Mouse (Mus musculus): Measurements from ENCODE around the gene Ripk4. TPM values are rescaled to one million over a fixed set of nuclear protein-coding genes. Genes with fewer than 3 reads are reported as not detected.

The Ripk4 gene
- total RNA-seq, 2 experiments from 2014 or later, result not detected

DNA sequence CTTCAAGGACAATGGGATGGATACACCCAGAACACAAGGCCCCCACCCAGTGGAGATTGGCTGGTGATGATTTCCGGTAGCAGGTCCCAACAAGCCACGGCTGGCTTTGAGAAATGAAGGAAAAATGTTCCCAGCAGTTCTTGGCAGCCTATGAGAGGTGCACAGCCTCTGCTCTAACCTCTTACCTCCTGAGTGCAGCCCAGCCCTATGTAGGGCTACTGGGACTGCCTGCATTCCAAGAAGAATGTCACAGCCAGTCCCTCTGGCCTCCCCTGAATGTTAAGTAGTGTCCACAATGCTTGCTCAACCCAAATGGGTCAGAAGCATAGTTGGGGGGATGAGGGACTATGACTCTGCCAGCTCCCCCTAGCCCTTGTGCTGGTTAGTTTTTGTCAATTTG is 27.0 kb downstream of the Ripk4 start:
- no peak for DNase-seq (ENCODE audit: low spot score)

- DNase-seq (ENCODE audit: low spot score), result no peak
These were observed 28.7 kb downstream of the Ripk4 start for GRCm38 (mm10) chr16:97734760-97735322.

GRCm38 (mm10) chr16:97733599-97733998 is 30.0 kb downstream of the Ripk4 start:
- no peak for DNase-seq (ENCODE audit: low spot score)

DNA sequence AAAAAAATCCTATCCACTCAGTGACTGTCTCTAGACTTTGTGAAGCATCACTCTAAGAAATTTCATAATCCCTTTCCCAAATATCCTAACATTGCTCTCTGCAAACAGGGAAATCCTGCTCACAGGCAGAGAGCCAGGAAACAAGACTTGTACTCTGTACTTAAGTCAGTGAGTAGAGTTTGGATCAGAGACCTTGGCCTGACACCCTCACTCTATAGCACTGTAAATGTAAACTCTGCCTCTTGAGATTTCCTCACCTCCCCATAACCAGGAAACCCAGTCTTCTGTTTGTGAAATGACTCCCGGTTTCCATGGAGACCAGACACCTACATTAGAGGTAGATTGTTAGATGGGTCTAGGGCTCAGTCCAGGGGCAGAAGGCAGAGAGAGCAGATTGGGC is 33.3 kb downstream of the Ripk4 start:
- no peak for DNase-seq (ENCODE audit: low spot score)

DNA sequence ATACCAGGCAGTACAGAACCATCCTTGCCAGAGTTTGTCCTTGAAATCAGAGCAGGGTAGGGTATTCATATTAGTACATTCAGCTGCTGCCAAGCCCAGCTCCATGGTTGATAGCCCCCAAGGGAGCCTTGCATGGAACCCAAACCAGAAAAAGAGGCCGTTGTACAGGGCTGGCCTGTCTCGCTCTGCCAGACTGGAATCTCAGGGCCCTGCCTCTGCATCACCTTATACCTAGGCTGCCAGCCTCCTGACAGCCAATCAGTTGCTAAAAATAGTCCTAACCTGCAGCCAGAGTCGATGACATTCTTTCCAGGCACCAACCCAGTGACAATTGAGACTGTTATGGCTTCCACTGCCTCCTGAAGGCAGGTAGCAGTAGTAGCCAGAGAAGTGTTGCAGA is 37.2 kb downstream of the Ripk4 start:
- no peak for DNase-seq (ENCODE audit: low spot score)

- DNase-seq (ENCODE audit: low spot score), result no peak
These were observed 43.5 kb downstream of the Ripk4 start for GRCm38 (mm10) chr16:97720093-97720492.

DNA sequence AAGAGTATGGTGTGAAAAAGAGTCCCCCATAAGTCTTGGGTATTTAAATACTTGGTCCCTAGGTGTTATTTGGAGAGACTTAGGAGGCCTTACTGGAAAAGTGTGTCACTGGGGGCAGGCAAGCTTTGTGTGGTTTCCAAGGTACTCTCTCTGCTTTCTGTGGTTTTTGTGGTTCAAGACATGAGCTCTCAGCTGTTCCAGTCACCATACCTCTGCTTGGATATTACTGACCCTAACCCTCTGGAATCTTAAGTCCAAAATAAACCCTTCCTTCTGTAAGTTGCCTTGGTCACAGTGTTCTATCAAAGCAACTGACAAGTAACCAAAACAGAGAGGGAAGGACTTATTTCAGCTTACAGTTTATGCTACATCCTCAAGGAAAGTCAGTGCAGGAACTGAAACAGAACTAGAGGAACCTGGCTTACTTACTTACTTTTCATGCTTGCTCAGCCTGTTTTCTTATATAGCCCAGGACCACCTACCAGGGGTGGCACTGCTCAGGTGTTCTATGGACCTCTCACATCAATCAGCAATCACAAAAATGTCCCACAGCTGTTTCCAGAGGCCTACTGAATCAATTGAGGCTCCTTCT is 44.1 kb downstream of the Ripk4 start:
- DNase-seq (ENCODE audit: low spot score), result no peak

DNA sequence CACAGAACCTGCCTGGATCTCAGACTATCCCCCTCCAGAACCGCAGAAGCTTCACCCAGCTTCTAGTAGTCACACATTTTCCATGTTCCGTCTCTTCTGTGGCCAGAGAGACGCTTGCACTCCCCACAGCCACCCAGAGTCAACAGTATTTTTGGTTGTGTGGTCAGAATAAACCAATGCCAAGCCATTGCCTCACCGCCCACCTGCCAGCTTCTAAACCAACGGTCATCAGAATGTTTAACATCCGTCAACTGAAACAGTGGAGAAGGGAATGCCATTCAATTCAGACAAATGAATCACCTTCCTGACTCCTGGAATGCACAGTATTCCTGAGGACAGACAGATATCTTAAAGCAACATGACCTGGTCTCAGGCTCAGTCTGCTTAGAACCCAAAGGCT is 47.0 kb downstream of the Ripk4 start:
- no peak for DNase-seq (ENCODE audit: low spot score)

- no peak for DNase-seq (ENCODE audit: low spot score)
These were observed 51.5 kb downstream of the Ripk4 start for GRCm38 (mm10) chr16:97712129-97712528.

DNA sequence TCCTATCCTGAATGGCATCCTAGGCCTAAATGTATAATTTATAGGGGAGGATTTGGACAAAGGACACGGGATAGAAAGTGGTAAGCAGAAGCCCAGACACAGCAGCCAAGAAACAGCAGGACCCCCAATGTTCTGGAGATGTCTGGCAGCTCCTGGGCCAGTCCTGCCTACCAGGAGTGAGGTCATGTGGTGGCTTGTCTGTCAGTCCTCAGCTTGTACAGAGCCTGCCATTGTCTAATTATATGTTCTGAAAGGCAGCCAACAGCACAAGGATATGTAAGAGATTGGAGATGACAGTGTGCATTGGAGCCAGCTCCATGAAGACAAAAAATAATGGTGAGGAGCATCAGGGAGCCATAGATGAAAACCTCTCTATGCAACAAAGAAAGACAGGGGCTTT is 61.7 kb downstream of the Ripk4 start:
- DNase-seq (ENCODE audit: low spot score), result no peak

GRCm38 (mm10) chr16:97697769-97698168 is 65.8 kb downstream of the Ripk4 start:
- DNase-seq (ENCODE audit: low spot score), result no peak

GRCm38 (mm10) chr16:97695709-97696108 is 67.9 kb downstream of the Ripk4 start:
- DNase-seq (ENCODE audit: low spot score), result no peak

Other genes starting within 250 kb of the Ripk4 start
- gene Fam3b, start 249.0 kb downstream of the Ripk4 start, total RNA-seq (2021), result not detected
- gene Tmprss2, start 152.6 kb downstream of the Ripk4 start, total RNA-seq (2021), result under 1 TPM in 1 of 2 experiments, not detected in 1; 0.07 TPM
- gene Prdm15, start 88.1 kb upstream of the Ripk4 start, total RNA-seq (2021), result 1 to 10 TPM; 6.4 to 7.4 TPM
- gene C2cd2, start 198.8 kb upstream of the Ripk4 start, total RNA-seq (2021), result 100 to 1,000 TPM; 172 to 210 TPM
- 10 to 100 TPM in 1 of 2 experiments, 1 to 10 TPM in 1; 6.3 to 11.9 TPM for gene Zbtb21, start 198.8 kb upstream of the Ripk4 start, total RNA-seq (2021)
- gene B230307C23Rik, start 233.5 kb upstream of the Ripk4 start, total RNA-seq (2021), result 1 to 10 TPM; 4.5 to 5.2 TPM